ENCODE assay signal across 16 mouse cellular contexts in genomic region chr11:3581908-3582307, GRCm38 (mm10).
"Had no signal": no experiment of that assay in that cellular context is flagged by ENCODE, and none has a peak within 500 bp of the region (broad histone marks: within the 10 kb centered on the region; RNA-seq: fewer than 3 reads in every experiment).

No protein-coding gene starts in this region.

- H3K4me3 ChIP-seq: neural tube, embryonic 13.5 days; neural tube, embryonic 15.5 days; stomach, embryonic 15.5 days had no signal

- H3K9ac ChIP-seq: neural tube, embryonic 13.5 days; neural tube, embryonic 15.5 days; stomach, embryonic 15.5 days had no signal

- H3K4me2 ChIP-seq: neural tube, embryonic 13.5 days; neural tube, embryonic 15.5 days; stomach, embryonic 15.5 days had no signal

- H3K27me3 ChIP-seq: neural tube, embryonic 13.5 days; neural tube, embryonic 15.5 days; stomach, embryonic 15.5 days had no signal

- H3K36me3 ChIP-seq: neural tube, embryonic 13.5 days; neural tube, embryonic 15.5 days; stomach, embryonic 15.5 days had no signal

- DNase-seq: retina, postnatal 1 day; right cerebral cortex, adult 18-20 months; right cerebral cortex, postnatal 14 days; right cerebral cortex, postnatal 25 days; right cerebral cortex, postnatal 4 days; spleen, adult 18-20 months; thymus, adult 18-20 months; thymus, adult 2 months; thymus, postnatal 14 days; thymus, postnatal 25 days; thymus, postnatal 36 days; thymus, postnatal 4 days had no signal

- H3K4me1 ChIP-seq: neural tube, embryonic 13.5 days; neural tube, embryonic 15.5 days; stomach, embryonic 15.5 days had no signal

- H3K27ac ChIP-seq: neural tube, embryonic 13.5 days; neural tube, embryonic 15.5 days; stomach, embryonic 15.5 days; stomach, postnatal 0 days had no signal

- H3K9me3 ChIP-seq: neural tube, embryonic 15.5 days; stomach, embryonic 15.5 days had no signal
